Mouse (Mus musculus): ENCODE data around the gene Col5a2.

- TF ChIP-seq CTCF (IDR thresholded peaks at IDR 0.05; ENCODE audit: insufficient read depth, low read length) (no peak), POLR2A (IDR thresholded peaks at IDR 0.05; ENCODE audit: borderline replicate concordance, extremely low read depth, low read depth, low read length) (no peak)
Measured at GRCm38 (mm10) chr1:45359147-45359546, 143.9 kb downstream of the Col5a2 start.

All from lung, adult 2 months (tissue).